Mouse (Mus musculus): ENCODE results near the gene Ogfod2. TPM values are rescaled to one million over a fixed set of nuclear protein-coding genes. Genes with fewer than 3 reads are reported as not detected.

The Ogfod2 gene
- total RNA-seq (2021): 10 to 100 TPM; 35.4 to 39.1 TPM
- long read RNA-seq, experiment 1, transcript Ogfod2-201 (7 exons, 1,596 nt): major isoform, 7 of 23 reads
- long read RNA-seq, experiment 1, partial matches to known transcripts: 3 of 23 reads
- long read RNA-seq, experiment 1, other reads (novel, unspliced or antisense): 5 of 23 reads
- long read RNA-seq, experiment 2, partial matches to known transcripts: 3 of 13 reads
- long read RNA-seq, experiment 2, other reads (novel, unspliced or antisense): 3 of 13 reads

GRCm38 (mm10) chr5:124111742-124112497 lies at the start of gene Ogfod2:
TSS of gene Ogfod2 (plus strand) at chr5:124112297.
- TF ChIP-seq CTCF (IDR thresholded peaks at IDR 0.05): peak; percentile 34
- DNase-seq (ENCODE audit: extremely low spot score in 1 of 2, low spot score in 2 of 2): peak; percentile 91 to 96
- Histone ChIP-seq H3K4me3 (peak within 1 kb of the TSS; percentile 84), H3K27ac (peak within 1 kb of the TSS; percentile 95)
- intact Hi-C loops (cut with DNase I): no loop called here

- Histone ChIP-seq H3K27ac (no peak overlapping the region), H3K4me3 (no peak overlapping the region)
- no peak for TF ChIP-seq CTCF (IDR thresholded peaks at IDR 0.05)
- no peak for DNase-seq (ENCODE audit: extremely low spot score in 1 of 2, low spot score in 2 of 2)
- intact Hi-C loops (cut with DNase I): loop anchor here (10.0 kb wide), 1 partner anchor 325 kb away; the partner anchor contains the start of genes Kntc1 and Rsrc2
These were observed 42.4 kb upstream of the Ogfod2 start for GRCm38 (mm10) chr5:124069657-124070056.

GRCm38 (mm10) chr5:124073682-124074081 lies 38.4 kb upstream of the Ogfod2 start:
- H3K27ac ChIP-seq: no peak overlapping the region
- DNase-seq (ENCODE audit: extremely low spot score in 1 of 2, low spot score in 2 of 2): no peak
- H3K4me3 ChIP-seq: no peak overlapping the region
- TF ChIP-seq CTCF (IDR thresholded peaks at IDR 0.05): no peak
- intact Hi-C loops (cut with DNase I): loop anchor here (10.0 kb wide), 1 partner anchor 329 kb away; the partner anchor contains the start of genes Kntc1 and Rsrc2

- DNase-seq (ENCODE audit: extremely low spot score in 1 of 2, low spot score in 2 of 2): no peak
- Histone ChIP-seq H3K4me3 (no peak overlapping the region), H3K27ac (no peak overlapping the region)
- intact Hi-C loops (cut with DNase I): loop anchor here (10.0 kb wide), 1 partner anchor 330 kb away; the partner anchor contains the start of genes Kntc1 and Rsrc2
- no peak for TF ChIP-seq CTCF (IDR thresholded peaks at IDR 0.05)
These were observed 37.2 kb upstream of the Ogfod2 start for GRCm38 (mm10) chr5:124074845-124075307.

- intact Hi-C loops (cut with DNase I): loop anchor here (10.0 kb wide), 1 partner anchor 331 kb away; the partner anchor contains the start of genes Kntc1 and Rsrc2
- Histone ChIP-seq H3K4me3 (no peak overlapping the region), H3K27ac (no peak overlapping the region)
- TF ChIP-seq CTCF (IDR thresholded peaks at IDR 0.05): no peak
- no peak for DNase-seq (ENCODE audit: extremely low spot score in 1 of 2, low spot score in 2 of 2)
These were observed 36.4 kb upstream of the Ogfod2 start for GRCm38 (mm10) chr5:124075716-124076115.

- no peak for TF ChIP-seq CTCF (IDR thresholded peaks at IDR 0.05)
- intact Hi-C loops (cut with DNase I): loop anchor here (10.0 kb wide), 1 partner anchor 332 kb away; the partner anchor contains the start of genes Kntc1 and Rsrc2
- Histone ChIP-seq H3K27ac (no peak overlapping the region), H3K4me3 (no peak overlapping the region)
- no peak for DNase-seq (ENCODE audit: extremely low spot score in 1 of 2, low spot score in 2 of 2)
These were observed 35.5 kb upstream of the Ogfod2 start for GRCm38 (mm10) chr5:124076559-124076958.

GRCm38 (mm10) chr5:124077241-124077640 lies 34.9 kb upstream of the Ogfod2 start:
- intact Hi-C loops (cut with DNase I): loop anchor here (10.0 kb wide), 1 partner anchor 332 kb away; the partner anchor contains the start of genes Kntc1 and Rsrc2
- Histone ChIP-seq H3K4me3 (no peak overlapping the region), H3K27ac (no peak overlapping the region)
- TF ChIP-seq CTCF (IDR thresholded peaks at IDR 0.05): no peak
- DNase-seq (ENCODE audit: extremely low spot score in 1 of 2, low spot score in 2 of 2): no peak

GRCm38 (mm10) chr5:124077856-124078460 lies 34.1 kb upstream of the Ogfod2 start:
- intact Hi-C loops (cut with DNase I): loop anchor here (10.0 kb wide), 1 partner anchor 333 kb away; the partner anchor contains the start of genes Kntc1 and Rsrc2
- Histone ChIP-seq H3K27ac (peak overlapping the region; percentile 42; the same call in 1 of the 2 replicates), H3K4me3 (peak overlapping the region; percentile 19; the same call in 1 of the 2 replicates)
- TF ChIP-seq CTCF (IDR thresholded peaks at IDR 0.05): no peak
- DNase-seq (ENCODE audit: extremely low spot score in 1 of 2, low spot score in 2 of 2): no peak

GRCm38 (mm10) chr5:124078794-124079416 lies 33.2 kb upstream of the Ogfod2 start:
- peak; percentile 44 to 70 for DNase-seq (ENCODE audit: extremely low spot score in 1 of 2, low spot score in 2 of 2)
- intact Hi-C loops (cut with DNase I): loop anchor here (10.0 kb wide), 1 partner anchor 334 kb away; the partner anchor contains the start of genes Kntc1 and Rsrc2
- Histone ChIP-seq H3K27ac (peak overlapping the region; percentile 55; the same call in 1 of the 2 replicates), H3K4me3 (peak overlapping the region; percentile 19; the same call in 1 of the 2 replicates)
- TF ChIP-seq CTCF (IDR thresholded peaks at IDR 0.05): no peak

- intact Hi-C loops (cut with DNase I): loop anchor here (10.0 kb wide), 1 partner anchor 335 kb away; the partner anchor contains the start of genes Kntc1 and Rsrc2
These were observed 32.2 kb upstream of the Ogfod2 start for GRCm38 (mm10) chr5:124079880-124080279.

GRCm38 (mm10) chr5:124082447-124082846 lies 29.6 kb upstream of the Ogfod2 start:
- intact Hi-C loops (cut with DNase I): no loop called here
- TF ChIP-seq CTCF (IDR thresholded peaks at IDR 0.05): no peak
- DNase-seq (ENCODE audit: extremely low spot score in 1 of 2, low spot score in 2 of 2): no peak
- H3K27ac ChIP-seq: no peak overlapping the region
- no peak overlapping the region for H3K4me3 ChIP-seq

More at GRCm38 (mm10) chr5:124079880-124080279, 32.2 kb upstream of the Ogfod2 start:
- Histone ChIP-seq H3K4me3 (no peak overlapping the region), H3K27ac (no peak overlapping the region)
- no peak for TF ChIP-seq CTCF (IDR thresholded peaks at IDR 0.05)
- no peak for DNase-seq (ENCODE audit: extremely low spot score in 1 of 2, low spot score in 2 of 2)

All from left cerebral cortex, adult 2 months (tissue).